Mouse (Mus musculus) forebrain, postnatal 0 days (tissue): ENCODE results near the gene Ninl. TPM values are rescaled to one million over a fixed set of nuclear protein-coding genes. Genes with fewer than 3 reads are reported as not detected.

Experiments
- ATAC-seq: fragments of 200-750 bp; cut with Nextera tagmentation; 2 replicates; pipeline ENCODE4 v1.8.0; 2017; ENCODE audit warnings: mild to moderate bottlenecking, moderate library complexity
- DNase-seq: peaks from one replicate; pipeline ENCODE4 v3.0.0-alpha.2; 2015
- H3K27ac ChIP-seq: fragments of 300-500 bp; sonication (generic); 2 replicates; pipeline ENCODE4 v1.5.1; 2014; ENCODE audit warnings: low read depth, mild to moderate bottlenecking, antibody characterized with exemption, low read length, moderate library complexity, mixed read lengths
- H3K27me3 ChIP-seq: fragments of 300-500 bp; sonication (generic); 2 replicates; pipeline ENCODE4 v1.6.1; 2014; ENCODE audit warnings: mild to moderate bottlenecking, low read length, mixed read lengths; ENCODE audit not compliant: insufficient read depth
- H3K36me3 ChIP-seq: fragments of 300-500 bp; sonication (generic); 2 replicates; pipeline ENCODE4 v1.6.1; 2014; ENCODE audit warnings: mild to moderate bottlenecking, moderate library complexity; ENCODE audit not compliant: insufficient read depth
- H3K4me1 ChIP-seq: fragments of 300-500 bp; sonication (generic); 2 replicates; pipeline ENCODE4 v1.6.1; 2014; ENCODE audit warnings: antibody characterized with exemption; ENCODE audit not compliant: insufficient read depth
- H3K4me2 ChIP-seq: fragments of 300-500 bp; sonication (generic); 2 replicates; pipeline ENCODE4 v1.6.1; 2014; ENCODE audit warnings: low read depth, mild to moderate bottlenecking, moderate library complexity
- H3K4me3 ChIP-seq: fragments of 300-500 bp; sonication (generic); 2 replicates; pipeline ENCODE4 v1.5.1; 2014; ENCODE audit warnings: low read depth, low read length, mixed read lengths
- H3K9ac ChIP-seq: fragments of 300-500 bp; sonication (generic); 2 replicates; pipeline ENCODE4 v1.6.1; 2014; ENCODE audit warnings: mild to moderate bottlenecking
- H3K9me3 ChIP-seq: fragments of 300-500 bp; sonication (generic); 2 replicates; pipeline ENCODE4 v1.6.1; 2016; ENCODE audit warnings: low read length
- CTCF ChIP-seq: sonication (generic); IDR thresholded peaks from 2 replicates; pipeline ENCODE4 v1.5.1; 2016; ENCODE audit warnings: antibody characterized with exemption, control low read depth, low read depth
- WGBS: fragments of 180-500 bp; shearing (Covaris S2); extraction: QIAGEN DNeasy Blood & Tissue Kit; methylation state at CpG from one replicate; pipeline ENCODE4 v1.1.7; 2014; 5-methylcytosine and 5-hydroxymethylcytosine counted together
- polyA plus RNA-seq: library from polyadenylated mRNA; unstranded; fragments of >200 nt; fragmentation: Nextera tagmentation; extraction: Ambion mirVana; gene quantifications from 2 replicates; pipeline ENCODE4 v1.2.1, GENCODE M21; 2015
- total RNA-seq: library from RNA; depleted of rRNA; stranded (reverse); fragments of >200 nt; gene quantifications from 2 replicates; pipeline ENCODE4 v1.2.3, GENCODE M21; 2014; rRNA removed

The Ninl gene
- total and polyA plus RNA-seq, 2 experiments from 2014 or later, result 4.7 to 14.9 TPM

GRCm38 (mm10) chr2:150887370-150887769 lies 151.8 kb downstream of the Ninl start:
- 78% methylated on average over 2 of the region's 2 CpGs for WGBS
- DNase-seq, result no peak
- Histone ChIP-seq H3K9ac (no peak overlapping the region), H3K4me3 (no peak overlapping the region), H3K4me2 (no peak overlapping the region), H3K9me3 (no peaks in the 10 kb centered on the region), H3K27ac (no peak overlapping the region), H3K36me3 (no peaks in the 10 kb centered on the region), H3K4me1 (no peaks in the 10 kb centered on the region), H3K27me3 (no peaks in the 10 kb centered on the region)
- TF ChIP-seq CTCF, result no peak
- no peak for ATAC-seq

GRCm38 (mm10) chr2:150886315-150886714 lies 152.9 kb downstream of the Ninl start:
- Histone ChIP-seq H3K27ac (no peak overlapping the region), H3K27me3 (no peaks in the 10 kb centered on the region), H3K4me2 (no peak overlapping the region), H3K4me1 (no peaks in the 10 kb centered on the region), H3K9ac (no peak overlapping the region), H3K4me3 (no peak overlapping the region), H3K36me3 (no peaks in the 10 kb centered on the region), H3K9me3 (no peaks in the 10 kb centered on the region)
- no peak for TF ChIP-seq CTCF
- no peak for DNase-seq
- ATAC-seq, result no peak

- TF ChIP-seq CTCF, result no peak
- Histone ChIP-seq H3K9me3 (no peaks in the 10 kb centered on the region), H3K27ac (no peak overlapping the region), H3K4me3 (no peak overlapping the region), H3K4me2 (no peak overlapping the region), H3K36me3 (no peaks in the 10 kb centered on the region), H3K4me1 (no peaks in the 10 kb centered on the region), H3K9ac (no peak overlapping the region), H3K27me3 (no peaks in the 10 kb centered on the region)
- no peak for ATAC-seq
- DNase-seq, result no peak
- WGBS, result 91% methylated on average over 1 of the region's 1 CpGs
Observed at GRCm38 (mm10) chr2:150885814-150886213, 153.4 kb downstream of the Ninl start.

GRCm38 (mm10) chr2:150884779-150885110 lies 154.4 kb downstream of the Ninl start:
- ATAC-seq, result no peak
- Histone ChIP-seq H3K9ac (no peak overlapping the region), H3K27ac (no peak overlapping the region), H3K4me1 (no peaks in the 10 kb centered on the region), H3K4me3 (no peak overlapping the region), H3K4me2 (no peak overlapping the region), H3K36me3 (no peaks in the 10 kb centered on the region), H3K9me3 (no peaks in the 10 kb centered on the region), H3K27me3 (no peaks in the 10 kb centered on the region)
- 89% methylated on average over 1 of the region's 1 CpGs for WGBS
- no peak for DNase-seq
- TF ChIP-seq CTCF, result no peak

Other genes with a start within 250 kb of the Ninl start
- gene Abhd12, start 134.6 kb downstream of the Ninl start, total RNA-seq, result 146 and 152 TPM in 2 replicates
- gene Abhd12, start 134.6 kb downstream of the Ninl start, polyA plus RNA-seq, result 149 and 150 TPM in 2 replicates
- 11.2 and 12.8 TPM in 2 replicates for gene Gins1, start 134.0 kb downstream of the Ninl start, total RNA-seq
- 15.5 and 17.5 TPM in 2 replicates for gene Gins1, start 134.0 kb downstream of the Ninl start, polyA plus RNA-seq
- 13.1 and 14.0 TPM in 2 replicates for gene Nanp, start within 50 bp of the Ninl start, total RNA-seq
- gene Nanp, start within 50 bp of the Ninl start, polyA plus RNA-seq, result 29.1 and 31.4 TPM in 2 replicates
- not detected in 2 replicates for gene Gm14151, start 53.0 kb upstream of the Ninl start, total RNA-seq
- gene Gm14151, start 53.0 kb upstream of the Ninl start, polyA plus RNA-seq, result not detected in 2 replicates
- gene Gm14147, start 58.9 kb upstream of the Ninl start, total RNA-seq, result not detected in 2 replicates
- not detected in 2 replicates for gene Gm14147, start 58.9 kb upstream of the Ninl start, polyA plus RNA-seq